Mouse (Mus musculus) thymus, adult 2 months (tissue): ENCODE data around the gene Ccdc30. TPM values are rescaled to one million over a fixed set of nuclear protein-coding genes. Genes with fewer than 3 reads are reported as not detected.

Source experiments
- DNase-seq: peaks from one replicate; pipeline ENCODE4 v3.0.0; 2021
- H3K27ac ChIP-seq: fragments of 200-500 bp; 2 replicates; pipeline ENCODE4 v1.5.1; 2012; ENCODE audit warnings: low read length, control low read depth; ENCODE audit not compliant: control insufficient read depth, insufficient read depth
- H3K27me3 ChIP-seq: fragments of 200-500 bp; 2 replicates; pipeline ENCODE4 v1.6.1; 2012; ENCODE audit warnings: mild to moderate bottlenecking, low read length, moderate library complexity, mixed read lengths; ENCODE audit not compliant: control insufficient read depth, insufficient read depth
- H3K36me3 ChIP-seq: fragments of 200-500 bp; 2 replicates; pipeline ENCODE4 v1.6.1; 2012; ENCODE audit warnings: mild to moderate bottlenecking, low read length, moderate library complexity; ENCODE audit not compliant: control insufficient read depth, insufficient read depth
- H3K4me1 ChIP-seq: fragments of 200-500 bp; replicated peaks from 2 replicates; pipeline ENCODE4 v1.6.1; 2012; ENCODE audit warnings: low read length; ENCODE audit not compliant: control insufficient read depth, insufficient read depth
- H3K4me3 ChIP-seq: fragments of 200-500 bp; 2 replicates; pipeline ENCODE4 v1.5.1; 2012; ENCODE audit warnings: mild to moderate bottlenecking, low read length, control low read depth, moderate library complexity; ENCODE audit not compliant: control insufficient read depth, insufficient read depth
- CTCF ChIP-seq: fragments of 200-500 bp; IDR thresholded peaks from 2 replicates; pipeline ENCODE4 v1.5.1; 2012; ENCODE audit warnings: mild to moderate bottlenecking, control low read depth, low read length, moderate library complexity, borderline replicate concordance; ENCODE audit not compliant: control insufficient read depth, poor library complexity, insufficient read depth; ENCODE audit errors: extremely low read depth
- POLR2A ChIP-seq: fragments of 200-500 bp; IDR thresholded peaks from 2 replicates; pipeline ENCODE4 v1.6.1; 2012; ENCODE audit warnings: mild to moderate bottlenecking, low read length, control low read depth, moderate library complexity; ENCODE audit not compliant: control insufficient read depth, poor library complexity, insufficient read depth; ENCODE audit errors: extremely low read depth
- WGBS: fragments of 180-500 bp; shearing (Covaris S2); methylation state at CpG from one replicate; pipeline ENCODE4 v1.1.7; 2018; 5-methylcytosine and 5-hydroxymethylcytosine counted together
- polyA plus RNA-seq: library from polyadenylated mRNA; depleted of rRNA; stranded (reverse); fragments of >200 nt; gene quantifications from 2 replicates; pipeline ENCODE4 v1.2.3, GENCODE M21; 2012

Ccdc30 gene
- polyA plus RNA-seq, 1 experiment: 3.7 TPM

DNA sequence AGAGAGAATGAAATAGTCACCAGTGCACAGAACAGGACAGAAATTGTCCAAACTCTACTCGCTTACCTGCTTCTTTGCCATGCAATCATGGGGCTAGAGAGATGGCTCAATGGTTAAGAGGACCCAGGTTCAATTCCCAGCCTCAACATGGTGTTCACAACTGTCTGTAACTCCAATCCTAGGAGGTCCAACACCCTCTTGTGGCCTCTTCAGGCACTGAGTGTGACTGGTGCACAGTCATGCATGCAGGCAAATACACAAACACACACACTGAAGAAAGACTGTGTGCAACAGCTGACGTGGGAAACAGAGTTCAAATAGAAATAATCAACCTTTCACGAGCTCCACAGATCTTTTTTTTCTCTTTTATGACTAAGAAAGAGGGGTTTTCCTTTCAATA is 53.1 kb downstream of the Ccdc30 start:
- TF ChIP-seq POLR2A (no peak), CTCF (no peak)
- no peak for DNase-seq
- no peaks in the 10 kb centered on the region for H3K4me1 ChIP-seq
- no peak overlapping the region for H3K27ac ChIP-seq
- no peak overlapping the region for H3K4me3 ChIP-seq
- WGBS: 90% methylated on average over 3 of the region's 3 CpGs
- H3K27me3 ChIP-seq: no peaks in the 10 kb centered on the region
- H3K36me3 ChIP-seq: no peaks in the 10 kb centered on the region

- Histone ChIP-seq H3K27me3 (no peaks in the 10 kb centered on the region), H3K4me3 (peak overlapping the region; percentile 64), H3K27ac (peak overlapping the region; percentile 72; the same call in 1 of the 2 replicates), H3K4me1 (no peaks in the 10 kb centered on the region), H3K36me3 (no peaks in the 10 kb centered on the region)
- WGBS: 8% methylated on average over 30 of the region's 30 CpGs
- TF ChIP-seq CTCF: peak; percentile 11; the same call in 1 of the 2 replicates
- TF ChIP-seq POLR2A: 0 out of 2 replicates have a peak, but pooled peaks have one; percentile 47
- DNase-seq: peak; percentile 43
Measured at GRCm38 (mm10) chr4:119359196-119359971, 55.9 kb downstream of the Ccdc30 start.

- no peak for DNase-seq
- H3K27me3 ChIP-seq: no peaks in the 10 kb centered on the region
- TF ChIP-seq CTCF (no peak), POLR2A (no peak)
- H3K4me1 ChIP-seq: no peaks in the 10 kb centered on the region
- H3K4me3 ChIP-seq: no peak overlapping the region
- H3K27ac ChIP-seq: no peak overlapping the region
- H3K36me3 ChIP-seq: no peaks in the 10 kb centered on the region
- WGBS: 98% methylated on average over 6 of the region's 6 CpGs
Measured at GRCm38 (mm10) chr4:119345508-119345907, 69.8 kb downstream of the Ccdc30 start.

DNA sequence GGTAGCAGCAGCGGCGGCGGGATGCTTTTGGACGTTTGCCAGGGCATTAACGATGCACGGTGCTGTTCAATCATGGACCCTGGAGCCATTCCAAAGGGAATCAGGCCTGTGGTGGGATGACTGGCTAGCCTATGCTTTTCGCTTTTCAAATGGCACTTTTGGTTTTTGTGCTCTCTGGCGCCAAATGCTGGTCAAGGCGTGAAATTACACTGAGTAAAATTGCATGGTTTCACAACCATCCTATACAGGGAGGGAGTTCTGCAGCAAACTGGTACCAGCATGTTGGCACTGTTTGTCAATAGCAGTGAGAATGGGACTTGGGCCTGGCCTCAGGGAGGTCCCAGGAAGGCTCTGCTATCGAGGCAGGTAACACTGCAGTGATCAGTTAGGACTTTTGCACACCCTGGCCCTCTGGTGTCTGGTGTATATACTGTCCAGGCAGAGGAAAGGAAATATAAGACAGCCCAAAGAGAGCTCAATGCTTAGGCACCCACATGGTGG is 76.4 kb downstream of the Ccdc30 start:
- Histone ChIP-seq H3K36me3 (no peaks in the 10 kb centered on the region), H3K4me3 (no peak overlapping the region), H3K4me1 (no peaks in the 10 kb centered on the region), H3K27ac (no peak overlapping the region), H3K27me3 (no peaks in the 10 kb centered on the region)
- peak; percentile 47; the same call in 1 of the 2 replicates for TF ChIP-seq CTCF
- TF ChIP-seq POLR2A: no peak
- WGBS: 19% methylated on average over 10 of the region's 10 CpGs
- peak; percentile 44 for DNase-seq

DNA sequence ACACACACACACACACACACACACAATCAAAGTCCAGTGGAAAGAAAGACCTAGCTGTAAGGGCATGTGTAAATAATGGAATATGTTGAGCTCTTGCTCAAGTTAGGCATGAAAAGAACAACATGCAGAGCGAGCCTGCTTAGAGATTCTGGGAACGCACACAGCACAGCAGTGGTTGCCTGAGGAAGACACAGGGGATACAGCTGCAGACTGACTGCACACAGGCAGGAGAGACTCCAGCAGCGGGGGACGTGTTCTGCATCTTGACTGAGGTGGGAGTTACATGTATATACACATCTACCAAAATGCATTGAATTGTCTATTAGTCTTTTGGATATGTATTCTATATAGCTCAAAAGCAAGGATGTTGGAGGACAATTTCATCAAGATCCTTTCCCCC is 76.9 kb downstream of the Ccdc30 start:
- Histone ChIP-seq H3K4me3 (no peak overlapping the region), H3K27me3 (no peaks in the 10 kb centered on the region), H3K4me1 (no peaks in the 10 kb centered on the region), H3K36me3 (no peaks in the 10 kb centered on the region), H3K27ac (no peak overlapping the region)
- TF ChIP-seq POLR2A (no peak), CTCF (no peak)
- WGBS: 91% methylated on average over 4 of the region's 4 CpGs
- no peak for DNase-seq

- H3K4me1 ChIP-seq: no peaks in the 10 kb centered on the region
- H3K27me3 ChIP-seq: no peaks in the 10 kb centered on the region
- 92% methylated on average over 6 of the region's 6 CpGs for WGBS
- no peak overlapping the region for H3K27ac ChIP-seq
- H3K4me3 ChIP-seq: no peak overlapping the region
- no peak for DNase-seq
- no peak for TF ChIP-seq CTCF
- TF ChIP-seq POLR2A: no peak
- H3K36me3 ChIP-seq: no peaks in the 10 kb centered on the region
Measured at GRCm38 (mm10) chr4:119333487-119333886, 81.8 kb downstream of the Ccdc30 start.

DNA sequence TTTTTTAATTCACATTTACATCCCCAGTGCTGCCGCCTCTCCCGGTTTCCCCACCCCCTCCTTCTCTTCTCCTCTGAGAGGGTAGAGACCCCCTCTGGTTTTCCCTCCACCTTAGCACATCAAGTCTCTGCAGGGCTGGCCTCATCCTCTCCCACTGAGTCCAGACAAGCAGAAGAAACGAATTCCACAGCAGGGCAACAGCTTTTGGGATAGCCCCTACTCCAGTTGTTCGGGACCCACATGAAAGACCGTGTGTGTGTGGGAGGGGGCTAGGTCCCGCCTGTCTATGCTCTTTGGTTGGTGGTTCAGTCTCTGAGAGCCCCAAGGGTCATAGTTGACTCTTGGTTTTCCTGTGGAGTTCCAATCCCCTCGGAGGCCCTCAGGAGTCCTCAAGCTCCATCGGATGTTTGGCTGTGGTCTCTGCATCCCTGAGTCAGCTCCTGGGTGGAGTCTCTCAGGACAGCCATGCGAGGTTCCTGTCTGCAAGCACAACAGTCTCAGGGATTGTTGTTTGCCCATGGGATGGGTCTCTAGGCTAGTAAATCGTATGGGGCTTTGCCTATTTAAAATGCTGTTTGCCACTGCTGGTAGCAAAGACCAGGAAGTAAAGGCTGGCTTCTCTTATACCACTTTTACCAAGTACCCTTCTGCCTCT is 94.3 kb downstream of the Ccdc30 start:
- DNase-seq: peak; percentile 8
- no peak for TF ChIP-seq POLR2A
- TF ChIP-seq CTCF: no peak
- H3K27me3 ChIP-seq: no peaks in the 10 kb centered on the region
- H3K4me3 ChIP-seq: no peak overlapping the region
- 53% methylated on average over 10 of the region's 10 CpGs for WGBS
- peak overlapping the region; percentile 36; the same call in 1 of the 2 replicates for H3K27ac ChIP-seq
- H3K36me3 ChIP-seq: peaks cover under 1% of the 10 kb centered on the region
- H3K4me1 ChIP-seq: peaks cover 11% of the 10 kb centered on the region
